Mouse (Mus musculus) ES-E14 (cell line): ENCODE measurements at regions not wholly inside any gene's neighbourhood (a gene's known extent, or its start where the extent isn't known, plus 50 kb on each side); places are given as distances from the start of the nearest gene placed in this dataset.

ENCODE experiments used
- DNase-seq: peaks from one replicate; pipeline ENCODE4 v3.0.0-alpha.2; 2013; ENCODE audit warnings: low read depth, low spot score
- H3K27ac ChIP-seq: 2 replicates; pipeline ENCODE4 v1.5.1; 2012; ENCODE audit warnings: low read depth, mild to moderate bottlenecking, low read length, moderate library complexity, mixed read lengths; ENCODE audit not compliant: poor library complexity, insufficient read depth, severe bottlenecking
- H3K36me3 ChIP-seq: 2 replicates; pipeline ENCODE4 v1.6.1; 2012; ENCODE audit warnings: mild to moderate bottlenecking, low read length, moderate library complexity, mixed read lengths; ENCODE audit not compliant: control insufficient read depth, poor library complexity, insufficient read depth, severe bottlenecking
- H3K4me1 ChIP-seq, 2 experiments: fragments of 150-350 bp in 1 of 2; sonication (generic) in 1 of 2; 2 replicates each; pipeline ENCODE4 v1.6.1; 2012; ENCODE audit warnings: low read length in 2 of 2, mild to moderate bottlenecking in 1 of 2, mixed read lengths in 1 of 2; ENCODE audit not compliant: control insufficient read depth in 2 of 2, insufficient read depth in 2 of 2, poor library complexity in 1 of 2
- H3K4me3 ChIP-seq, 2 experiments: fragments of 150-350 bp in 1 of 2; sonication (generic) in 1 of 2; 2 replicates each; pipeline ENCODE4 v1.5.1; 2012; ENCODE audit warnings: low read length in 2 of 2, low read depth in 1 of 2, mild to moderate bottlenecking in 1 of 2, mixed read lengths in 1 of 2; ENCODE audit not compliant: insufficient read depth in 1 of 2, poor library complexity in 1 of 2, severe bottlenecking in 1 of 2
- H3K9ac ChIP-seq: 2 replicates; pipeline ENCODE4 v1.6.1; 2012; ENCODE audit warnings: low read depth, mild to moderate bottlenecking, low read length, mixed read lengths; ENCODE audit not compliant: poor library complexity, insufficient read depth, severe bottlenecking
- H3K9me3 ChIP-seq: fragments of 150-350 bp; sonication (generic); 2 replicates; pipeline ENCODE4 v1.6.1; 2012; ENCODE audit warnings: low read depth, mild to moderate bottlenecking, low read length; ENCODE audit not compliant: control insufficient read depth, insufficient read depth
- CHD2 ChIP-seq: IDR thresholded peaks from 2 replicates; pipeline ENCODE4 v1.6.1; 2014; ENCODE audit warnings: mild to moderate bottlenecking, low read depth, low read length, inconsistent platforms
- HCFC1 ChIP-seq: IDR thresholded peaks from 2 replicates; pipeline ENCODE4 v1.6.1; 2012; ENCODE audit warnings: low read length, inconsistent platforms, borderline replicate concordance; ENCODE audit not compliant: insufficient read depth
- MAFK ChIP-seq: IDR thresholded peaks from 2 replicates; pipeline ENCODE4 v1.6.1; 2014; ENCODE audit warnings: mild to moderate bottlenecking, low read depth, low read length, inconsistent platforms; ENCODE audit not compliant: insufficient read depth
- ZC3H11A ChIP-seq: IDR thresholded peaks from 2 replicates; pipeline ENCODE4 v1.6.1; 2012; ENCODE audit warnings: low read depth, mild to moderate bottlenecking, inconsistent platforms, low read length, borderline replicate concordance
- ZNF384 ChIP-seq: IDR thresholded peaks from 2 replicates; pipeline ENCODE4 v1.6.1; 2012; ENCODE audit warnings: low read depth, low read length, inconsistent platforms
- in situ Hi-C, 2 experiments: fragments of 600-800 bp; cut with MboI; formaldehyde crosslinking; loops; one replicate each; pipeline ENCODE4 v1.15.1; 2025; ENCODE audit warnings: low sequenced_read_pairs in 2 of 2, inconsistent platforms in 1 of 2; ENCODE audit not compliant: unreplicated experiment in 2 of 2

GRCm38 (mm10) chr7:96013008-96013407, 158.0 kb upstream of the Tenm4 start:
- Histone ChIP-seq H3K9ac (no peak overlapping the region), H3K36me3 (no peaks in the 10 kb centered on the region), H3K9me3 (no peaks in the 10 kb centered on the region), H3K4me1 (no peaks in the 10 kb centered on the region), H3K4me3 (no peak overlapping the region), H3K27ac (no peak overlapping the region)
- in situ Hi-C loops = loop anchor here in 1 of 2 experiments (25.0 kb wide), 1 partner anchor 899 kb away; no protein-coding TSS in a partner anchor
- no peak for DNase-seq
- TF ChIP-seq ZNF384 = no peak

GRCm38 (mm10) chr7:96017112-96017884, 153.7 kb upstream of the Tenm4 start:
- Histone ChIP-seq H3K9me3 (no peaks in the 10 kb centered on the region), H3K4me1 (peaks cover 0 to 2% of the 10 kb centered on the region in 2 experiments; a peak in 1 of 4 replicates), H3K9ac (no peak overlapping the region), H3K4me3 (no peak overlapping the region), H3K36me3 (no peaks in the 10 kb centered on the region), H3K27ac (no peak overlapping the region)
- TF ChIP-seq HCFC1 (no peak), ZC3H11A (no peak), MAFK (no peak), CHD2 (no peak), ZNF384 (no peak)
- in situ Hi-C loops = loop anchor here in 1 of 2 experiments (25.0 kb wide), 1 partner anchor 895 kb away; no protein-coding TSS in a partner anchor
- DNase-seq = no peak

GRCm38 (mm10) chr7:96024048-96024447, 147.0 kb upstream of the Tenm4 start:
- TF ChIP-seq ZNF384 (no peak), ZC3H11A (peak; percentile 57; the same call in 1 of the 2 replicates)
- in situ Hi-C loops = loop anchor here in 1 of 2 experiments (25.0 kb wide), 1 partner anchor 888 kb away; no protein-coding TSS in a partner anchor
- DNase-seq = no peak

GRCm38 (mm10) chr7:96026781-96027418, 144.1 kb upstream of the Tenm4 start:
- Histone ChIP-seq H3K9ac (no peak overlapping the region), H3K4me3 (no peak overlapping the region), H3K27ac (no peak overlapping the region), H3K9me3 (no peaks in the 10 kb centered on the region), H3K36me3 (no peaks in the 10 kb centered on the region), H3K4me1 (no peaks in the 10 kb centered on the region)
- DNase-seq = no peak
- in situ Hi-C loops = no loop called here
- no peak for TF ChIP-seq ZC3H11A
- no peak for TF ChIP-seq ZNF384
- TF ChIP-seq MAFK = no peak
- TF ChIP-seq CHD2 = no peak
- TF ChIP-seq HCFC1 = no peak

More at GRCm38 (mm10) chr7:96024048-96024447, 147.0 kb upstream of the Tenm4 start:
- Histone ChIP-seq H3K4me1 (no peaks in the 10 kb centered on the region), H3K4me3 (no peak overlapping the region), H3K27ac (no peak overlapping the region), H3K9me3 (no peaks in the 10 kb centered on the region), H3K36me3 (no peaks in the 10 kb centered on the region), H3K9ac (no peak overlapping the region)
